In genomic region chr10:122912086-122912690, GRCm38 (mm10) we compare ENCODE assay signal across 9 mouse cellular contexts.
DNase-seq lines count a peak whose midpoint lies in the region; ATAC-seq lines count a peak whose summit lies in the region.
"Had no signal": no experiment of that assay in that cellular context is flagged by ENCODE, and none has a peak within 500 bp of the region (broad histone marks: within the 10 kb centered on the region; RNA-seq: fewer than 3 reads in every experiment).

No protein-coding gene starts in this region.

- WGBS in midbrain, embryonic 13.5 days, result 35% methylated on average over 12 of the region's 12 CpGs
- WGBS in midbrain, embryonic 15.5 days, result 33% methylated on average over 11 of the region's 12 CpGs
- WGBS in hindbrain, embryonic 13.5 days, result 45% methylated on average over 7 of the region's 12 CpGs
- WGBS in stomach, embryonic 15.5 days, result 20% methylated on average over 11 of the region's 12 CpGs

- H3K4me1 ChIP-seq in midbrain, embryonic 13.5 days (replicated peaks), result peaks cover 30% of the 10 kb centered on the region
- peaks cover 16% of the 10 kb centered on the region for H3K4me1 ChIP-seq in midbrain, embryonic 15.5 days
- peaks cover 28% of the 10 kb centered on the region for H3K4me1 ChIP-seq in hindbrain, embryonic 13.5 days (replicated peaks)
- H3K4me1 ChIP-seq in stomach, embryonic 15.5 days, result peaks cover 25% of the 10 kb centered on the region

- intact Hi-C loops in gastrocnemius, postnatal 36 days (cut with DNase I), result no loop called here

- no peak overlapping the region for H3K9ac ChIP-seq in midbrain, embryonic 13.5 days (replicated peaks)
- H3K9ac ChIP-seq in midbrain, embryonic 15.5 days, result no peak overlapping the region
- no peak overlapping the region for H3K9ac ChIP-seq in hindbrain, embryonic 13.5 days
- H3K9ac ChIP-seq in stomach, embryonic 15.5 days, result no peak overlapping the region

- no peaks in the 10 kb centered on the region for H3K36me3 ChIP-seq in midbrain, embryonic 13.5 days
- no peaks in the 10 kb centered on the region for H3K36me3 ChIP-seq in midbrain, embryonic 15.5 days (replicated peaks)
- no peaks in the 10 kb centered on the region for H3K36me3 ChIP-seq in hindbrain, embryonic 13.5 days
- H3K36me3 ChIP-seq in stomach, embryonic 15.5 days, result no peaks in the 10 kb centered on the region

- H3K4me3 ChIP-seq in midbrain, embryonic 13.5 days (replicated peaks), result no peak overlapping the region
- no peak overlapping the region for H3K4me3 ChIP-seq in midbrain, embryonic 15.5 days
- no peak overlapping the region for H3K4me3 ChIP-seq in hindbrain, embryonic 13.5 days
- no peak overlapping the region for H3K4me3 ChIP-seq in stomach, embryonic 15.5 days (replicated peaks)

- H3K27me3 ChIP-seq in midbrain, embryonic 13.5 days, result no peaks in the 10 kb centered on the region
- H3K27me3 ChIP-seq in midbrain, embryonic 15.5 days (replicated peaks), result no peaks in the 10 kb centered on the region
- H3K27me3 ChIP-seq in hindbrain, embryonic 13.5 days, result no peaks in the 10 kb centered on the region
- H3K27me3 ChIP-seq in stomach, embryonic 15.5 days (replicated peaks), result no peaks in the 10 kb centered on the region

- H3K27ac ChIP-seq in midbrain, embryonic 13.5 days, result no peak overlapping the region; the same call in 1 of the 2 replicates
- H3K27ac ChIP-seq in midbrain, embryonic 15.5 days, result no peak overlapping the region
- H3K27ac ChIP-seq in hindbrain, embryonic 13.5 days, result peak overlapping the region; percentile 84
- H3K27ac ChIP-seq in stomach, embryonic 15.5 days, result peak overlapping the region; percentile 94
- H3K27ac ChIP-seq: macrophage had no signal

- H3K4me2 ChIP-seq in midbrain, embryonic 13.5 days (replicated peaks), result no peak overlapping the region
- H3K4me2 ChIP-seq in midbrain, embryonic 15.5 days, result no peak overlapping the region
- H3K4me2 ChIP-seq in hindbrain, embryonic 13.5 days, result no peak overlapping the region
- peak overlapping the region; percentile 37 for H3K4me2 ChIP-seq in stomach, embryonic 15.5 days

- H3K9me3 ChIP-seq in midbrain, embryonic 13.5 days, result no peaks in the 10 kb centered on the region
- H3K9me3 ChIP-seq in midbrain, embryonic 15.5 days, result no peaks in the 10 kb centered on the region
- H3K9me3 ChIP-seq in hindbrain, embryonic 13.5 days, result no peaks in the 10 kb centered on the region
- H3K9me3 ChIP-seq in stomach, embryonic 15.5 days, result no peaks in the 10 kb centered on the region

- peak; percentile 89 for DNase-seq in heart, adult 11 months
- no peak for DNase-seq in heart, adult 8-10 months (ENCODE audit: low spot score)
- DNase-seq in thymus, postnatal 4 days, result no peak
- no peak for DNase-seq in gastrocnemius, postnatal 36 days

- ATAC-seq in midbrain, embryonic 13.5 days, result 0 out of 2 replicates have a peak, but pooled peaks have one; percentile 29
- ATAC-seq in midbrain, embryonic 15.5 days (replicated peaks), result no peak
- ATAC-seq in hindbrain, embryonic 13.5 days (ENCODE audit: low FRiP score), result no peak
- no peak for ATAC-seq in stomach, embryonic 15.5 days (ENCODE audit: insufficient read depth, low FRiP score, low read depth)

Comparison
In these comparisons a context has a peak if more than half of its experiments do, and no peak if none do; other contexts are left out.
1. H3K27ac ChIP-seq: peak in hindbrain, embryonic 13.5 days (single experiment) and stomach, embryonic 15.5 days (single experiment); none in midbrain, embryonic 13.5 days (single experiment) and midbrain, embryonic 15.5 days (single experiment).